Mouse (Mus musculus) cerebellum, adult 8-10 months (tissue): Measurements from ENCODE around the gene Hoxb4.

ENCODE experiments used
- DNase-seq: peaks from one replicate; pipeline ENCODE4 v3.0.0; 2022

Gene Hoxb4

DNA sequence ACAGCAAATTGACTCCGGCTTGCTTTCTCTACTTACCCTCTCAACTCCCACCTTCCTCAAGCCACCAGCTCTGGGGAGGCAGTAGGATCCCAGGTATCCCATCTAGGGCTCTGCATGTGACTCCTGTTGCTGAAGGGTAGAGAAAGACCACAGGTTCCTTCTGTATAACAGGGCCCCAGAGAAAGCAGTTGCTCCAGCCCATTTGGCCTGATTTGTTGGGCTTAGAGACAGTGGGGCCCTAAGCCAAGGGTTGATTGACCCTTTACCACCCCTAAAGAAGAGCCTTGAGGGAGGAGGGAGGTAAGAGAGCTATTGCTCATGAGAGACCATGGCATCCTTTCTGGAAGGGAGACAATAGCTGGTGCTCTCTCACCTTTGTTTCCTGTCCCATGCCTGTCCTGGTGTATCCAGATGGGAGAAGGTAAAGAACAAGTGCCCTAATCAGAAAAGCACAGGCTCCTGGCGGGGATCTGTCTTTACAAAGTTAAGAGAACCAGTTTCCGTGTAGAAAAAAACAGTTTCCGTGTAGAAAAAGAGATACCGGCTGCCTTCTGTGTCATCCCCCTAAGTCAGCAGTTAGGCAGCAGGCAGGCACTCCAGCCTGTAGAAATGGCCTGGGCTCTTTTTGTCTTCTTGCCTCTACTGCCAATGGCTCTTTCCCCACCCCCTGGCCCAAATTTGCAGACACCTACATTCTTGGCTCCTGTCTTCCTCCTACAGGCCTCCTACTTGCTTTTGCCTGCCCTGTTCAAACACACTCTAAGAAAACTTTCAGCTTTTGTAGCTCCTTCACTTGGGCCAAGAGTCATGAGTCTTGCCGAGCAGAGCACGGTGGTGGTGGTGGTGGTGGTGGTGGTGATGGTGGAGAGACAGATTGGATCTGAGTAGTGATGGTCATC is 21.1 kb downstream of the Hoxb4 start:
- no peak for DNase-seq

DNA sequence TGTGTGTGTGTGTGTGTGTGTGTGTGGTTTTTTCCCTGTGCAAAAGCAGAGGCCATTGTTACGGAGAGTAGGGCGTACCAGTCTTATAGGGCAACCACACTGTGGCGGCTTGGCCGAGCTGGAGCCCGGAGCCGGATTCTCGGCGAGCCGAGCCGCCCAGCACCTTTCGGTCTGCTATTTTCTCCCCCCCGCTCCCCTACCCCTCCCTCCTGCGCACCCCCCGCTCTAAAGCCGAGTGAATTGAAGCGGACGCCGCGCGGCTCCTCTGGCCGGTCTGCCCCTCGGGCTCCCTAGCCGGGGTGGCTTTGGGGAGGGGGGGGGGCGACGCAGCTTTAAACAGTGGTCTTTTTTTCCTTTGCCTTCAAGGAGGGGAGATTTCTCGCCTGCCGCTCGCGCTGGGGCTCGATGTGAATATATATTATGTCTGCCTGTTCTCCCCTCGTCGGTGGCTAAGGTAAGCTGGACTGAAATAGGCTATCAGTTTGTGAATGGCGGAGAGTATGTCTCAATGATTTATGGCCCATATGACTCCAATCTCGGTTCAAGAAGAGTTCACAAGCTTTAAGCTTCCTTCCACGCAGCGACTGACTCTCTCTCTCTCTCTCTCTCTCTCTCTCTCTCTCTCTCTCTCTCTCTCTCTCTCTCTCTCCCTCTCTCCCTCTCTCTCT is 22.8 kb downstream of the Hoxb4 start:
- DNase-seq = no peak

DNA sequence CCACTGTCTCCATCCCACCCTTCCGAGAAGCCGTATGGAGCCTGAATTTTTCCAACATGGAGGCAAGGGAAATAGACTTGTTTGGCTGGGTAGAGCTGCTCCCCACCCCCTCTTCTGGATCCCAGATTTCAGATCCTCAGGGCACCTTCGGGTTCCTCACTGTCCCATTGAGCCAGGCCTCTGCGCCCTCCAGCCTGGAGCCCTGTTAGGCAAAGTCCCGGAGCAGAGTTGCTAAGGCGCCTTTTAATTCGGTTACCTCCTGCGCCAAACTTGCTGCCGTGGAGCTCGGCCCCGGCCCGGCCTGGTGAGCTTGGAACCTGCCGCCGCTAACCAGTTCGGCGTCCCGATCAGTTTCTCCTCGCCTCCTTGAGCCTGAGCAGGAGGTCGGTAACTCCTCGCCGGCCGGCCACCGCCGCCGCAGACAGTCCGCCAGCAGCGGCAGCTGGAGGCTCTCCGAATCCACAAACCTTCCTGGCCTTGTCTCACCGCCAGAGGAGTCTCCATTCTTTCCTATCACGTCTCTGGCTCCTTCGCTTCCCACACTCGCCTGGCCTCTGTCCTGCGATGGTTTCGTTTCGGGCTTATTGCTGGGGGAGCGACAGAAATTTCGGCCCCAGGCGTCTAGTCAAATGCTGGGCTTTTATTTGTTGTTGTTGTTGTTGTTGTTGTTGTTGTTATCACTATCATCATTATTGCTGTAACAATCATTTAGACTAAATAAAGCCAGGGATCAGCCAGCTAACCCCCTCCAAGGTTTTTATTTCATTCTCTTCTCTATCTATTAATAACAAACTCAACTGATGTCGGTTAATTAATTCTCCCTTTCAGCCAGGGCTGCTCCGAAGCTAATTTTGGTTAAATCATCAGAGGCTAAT is 23.9 kb downstream of the Hoxb4 start:
- DNase-seq = no peak

DNA sequence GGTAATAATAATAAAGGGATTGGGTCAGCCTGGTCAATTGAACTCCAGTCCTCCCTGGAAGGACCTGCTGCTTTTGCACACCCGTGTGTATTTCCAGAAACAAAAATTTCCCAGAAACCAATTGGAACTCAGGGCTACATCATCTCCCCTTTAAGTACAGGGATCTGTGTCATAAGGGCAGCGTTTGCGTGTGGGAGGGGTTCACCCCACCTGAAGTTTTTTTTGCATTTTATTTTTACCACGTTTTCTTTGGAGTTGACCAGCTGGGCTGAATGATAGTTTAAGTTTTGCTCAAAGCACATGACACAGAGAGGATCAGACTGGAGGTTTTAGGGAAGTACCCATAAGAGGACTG is 24.5 kb downstream of the Hoxb4 start:
- DNase-seq = no peak

DNA sequence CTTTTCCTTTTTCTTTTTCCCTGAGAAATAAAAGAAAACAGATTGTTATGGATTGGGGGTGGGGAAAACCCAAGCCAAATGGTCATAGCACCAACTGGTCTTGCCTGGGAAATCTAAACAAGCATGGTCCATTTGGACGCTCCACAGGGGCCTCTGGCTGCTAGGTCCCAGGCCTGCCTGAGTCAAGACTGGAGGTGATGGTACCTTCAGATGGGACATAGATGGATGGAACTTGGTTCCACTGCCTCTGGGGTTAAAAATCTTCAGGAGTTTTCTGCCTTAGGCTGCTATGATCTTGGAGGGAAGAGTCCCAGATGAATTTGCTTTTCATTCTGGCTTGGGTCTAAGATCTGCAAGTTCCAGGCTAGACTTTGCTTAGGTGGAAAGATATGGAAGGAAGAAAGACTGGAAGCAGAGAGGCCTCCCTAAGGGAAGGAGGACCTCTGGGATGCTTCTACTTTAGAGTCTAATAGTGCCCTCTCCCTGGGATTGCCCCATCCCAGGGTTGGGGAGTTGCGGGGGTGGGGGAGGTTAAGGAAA is 25.2 kb downstream of the Hoxb4 start:
- DNase-seq = no peak

DNA sequence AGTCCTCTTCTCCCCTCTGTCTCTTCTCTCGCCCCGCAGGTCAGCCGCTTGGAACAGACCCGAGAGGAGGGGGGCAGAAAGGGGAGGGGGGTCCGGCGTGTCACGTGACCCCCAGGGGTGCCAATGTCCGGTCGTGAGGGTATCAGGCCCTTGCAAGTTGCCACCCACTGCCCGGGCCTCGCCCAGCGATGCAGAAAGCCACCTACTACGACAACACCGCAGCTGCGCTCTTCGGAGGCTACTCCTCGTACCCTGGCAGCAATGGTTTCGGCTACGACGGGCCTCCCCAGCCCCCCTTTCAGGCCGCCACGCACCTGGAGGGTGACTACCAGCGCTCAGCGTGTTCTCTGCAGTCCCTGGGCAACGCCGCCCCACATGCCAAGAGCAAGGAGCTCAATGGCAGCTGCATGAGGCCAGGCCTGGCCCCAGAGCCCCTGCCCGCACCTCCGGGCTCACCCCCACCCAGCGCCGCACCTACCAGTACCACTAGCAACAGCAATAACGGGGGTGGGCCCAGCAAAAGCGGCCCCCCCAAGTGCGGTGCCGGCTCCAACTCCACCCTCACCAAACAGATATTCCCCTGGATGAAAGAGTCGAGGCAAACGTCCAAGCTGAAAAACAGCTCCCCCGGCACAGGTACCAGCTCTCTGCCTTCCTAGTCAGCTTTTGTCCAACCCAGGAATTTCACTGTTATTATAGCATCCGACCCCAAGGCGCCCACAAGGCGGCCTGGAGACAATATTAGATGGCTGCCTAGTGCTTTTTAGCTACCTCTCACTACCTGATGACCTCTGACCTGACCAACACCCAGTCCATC is 26.2 kb downstream of the Hoxb4 start:
- DNase-seq = no peak

DNA sequence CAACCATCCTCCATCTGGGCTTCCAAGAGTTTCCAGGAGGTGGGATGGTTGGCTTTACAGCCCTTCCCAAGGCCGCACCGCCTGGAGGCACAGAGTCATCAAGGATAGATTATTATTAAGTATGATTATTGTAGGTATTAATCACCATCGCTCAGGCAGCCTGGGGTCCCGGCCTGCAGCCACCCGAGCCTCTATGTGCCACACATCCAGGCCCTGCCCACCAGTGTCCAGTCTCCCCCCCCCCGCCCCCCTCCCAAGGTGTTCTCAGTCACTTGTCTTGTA is 26.8 kb downstream of the Hoxb4 start:
- no peak for DNase-seq

DNA sequence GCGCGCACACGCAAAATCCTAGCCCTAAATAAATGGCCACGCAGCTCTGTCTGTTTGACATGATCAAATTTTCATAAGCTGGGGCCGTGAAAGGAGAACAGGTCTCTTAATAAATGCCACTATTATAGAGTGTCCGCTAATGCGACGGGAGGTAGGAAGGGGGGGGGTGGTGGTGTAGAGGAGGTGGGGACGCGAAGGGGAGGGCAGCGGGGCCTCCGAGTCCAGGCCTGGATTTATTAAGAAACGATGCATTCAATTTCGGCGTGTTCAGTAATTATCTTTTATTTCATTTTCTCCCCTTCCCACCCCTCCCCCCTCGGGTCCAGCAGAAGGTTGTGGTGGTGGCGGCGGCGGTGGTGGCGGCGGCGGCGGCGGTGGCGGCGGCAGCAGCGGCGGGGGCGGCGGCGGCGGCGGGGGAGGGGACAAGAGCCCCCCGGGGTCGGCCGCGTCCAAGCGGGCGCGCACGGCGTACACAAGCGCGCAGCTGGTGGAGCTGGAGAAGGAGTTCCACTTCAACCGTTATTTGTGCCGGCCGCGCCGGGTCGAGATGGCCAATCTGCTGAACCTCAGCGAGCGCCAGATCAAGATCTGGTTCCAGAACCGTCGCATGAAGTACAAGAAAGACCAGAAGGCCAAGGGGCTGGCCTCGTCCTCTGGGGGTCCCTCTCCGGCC is 27.3 kb downstream of the Hoxb4 start:
- DNase-seq = no peak

DNA sequence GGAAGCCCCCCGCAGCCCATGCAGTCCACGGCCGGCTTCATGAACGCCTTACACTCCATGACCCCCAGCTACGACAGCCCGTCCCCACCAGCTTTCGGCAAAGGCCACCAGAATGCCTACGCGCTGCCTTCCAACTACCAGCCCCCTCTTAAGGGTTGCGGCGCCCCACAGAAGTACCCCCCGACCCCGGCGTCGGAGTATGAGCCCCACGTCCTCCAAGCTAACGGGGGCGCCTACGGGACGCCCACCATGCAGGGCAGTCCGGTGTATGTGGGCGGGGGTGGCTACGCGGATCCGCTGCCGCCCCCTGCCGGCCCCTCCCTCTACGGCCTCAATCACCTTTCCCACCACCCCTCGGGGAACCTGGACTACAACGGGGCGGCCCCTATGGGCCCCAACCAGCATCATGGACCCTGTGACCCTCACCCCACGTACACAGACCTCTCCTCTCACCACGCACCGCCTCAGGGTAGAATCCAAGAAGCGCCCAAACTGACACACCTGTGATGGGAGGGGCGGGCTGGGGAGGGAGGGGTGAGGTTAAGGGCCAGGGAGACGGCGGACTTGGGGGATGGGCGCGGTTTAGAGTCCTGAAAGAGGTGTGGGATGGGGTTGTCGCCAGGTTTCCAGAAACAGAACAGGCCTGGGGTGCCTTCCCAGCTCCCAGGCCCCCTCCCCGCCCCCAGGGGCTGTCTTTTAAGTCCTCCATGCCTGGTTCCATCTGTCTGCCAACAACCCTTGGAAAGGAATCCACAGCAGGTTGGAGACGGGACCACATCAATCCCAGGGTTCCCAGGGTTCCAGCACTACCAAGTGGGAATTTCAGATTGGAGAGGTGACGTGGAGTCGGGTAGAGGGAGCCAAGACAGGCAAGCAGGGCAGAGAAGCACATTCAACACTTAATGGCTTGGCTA is 28.1 kb downstream of the Hoxb4 start:
- no peak for DNase-seq

DNA sequence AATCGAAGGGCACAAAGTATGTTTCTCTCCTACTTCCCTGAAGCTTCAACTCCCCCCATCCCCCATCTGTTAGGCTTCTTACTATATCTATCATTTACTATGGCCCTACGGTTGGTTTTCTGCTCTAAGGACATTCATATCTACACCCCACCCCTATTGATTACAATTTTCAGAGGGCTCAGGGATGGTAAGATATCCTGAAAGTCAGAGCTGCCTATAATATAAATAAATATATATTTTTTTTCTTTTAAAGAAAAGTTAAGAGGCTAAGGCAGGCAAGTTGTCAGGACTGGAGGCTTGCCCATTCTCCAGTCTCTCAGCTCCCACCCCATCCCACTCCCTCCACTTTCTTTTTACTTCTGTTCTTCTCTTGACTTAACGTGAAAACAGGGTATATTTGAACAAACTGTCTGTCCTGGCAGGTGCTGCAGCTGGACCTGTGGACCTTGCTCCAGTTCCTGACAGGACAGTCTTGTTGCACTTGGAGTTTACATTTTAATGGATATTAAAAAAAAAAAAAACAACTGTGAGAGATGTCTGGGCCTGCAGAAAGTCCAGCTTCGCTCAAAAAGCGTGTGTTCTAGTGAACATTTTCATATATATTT is 29.0 kb downstream of the Hoxb4 start:
- no peak for DNase-seq

DNA sequence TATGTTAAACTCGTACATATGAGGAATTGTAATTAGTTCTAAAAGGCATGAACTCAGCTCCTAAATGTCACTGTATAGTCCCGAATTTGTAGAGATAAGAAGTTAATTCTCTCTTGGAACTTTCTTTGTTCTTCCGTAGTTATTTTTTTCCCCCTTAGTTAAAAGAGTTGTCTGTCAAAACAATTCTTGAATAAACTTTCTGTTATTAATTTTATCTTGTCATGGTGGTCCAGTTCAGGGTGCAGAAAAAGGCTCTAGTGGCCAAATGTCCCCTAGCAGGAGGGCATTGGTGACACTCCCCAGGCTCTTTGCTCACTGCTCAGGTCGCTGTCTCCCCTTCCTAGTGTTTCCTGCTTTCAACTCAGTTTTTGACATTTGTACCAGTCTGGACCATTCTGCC is 29.6 kb downstream of the Hoxb4 start:
- no peak for DNase-seq

DNA sequence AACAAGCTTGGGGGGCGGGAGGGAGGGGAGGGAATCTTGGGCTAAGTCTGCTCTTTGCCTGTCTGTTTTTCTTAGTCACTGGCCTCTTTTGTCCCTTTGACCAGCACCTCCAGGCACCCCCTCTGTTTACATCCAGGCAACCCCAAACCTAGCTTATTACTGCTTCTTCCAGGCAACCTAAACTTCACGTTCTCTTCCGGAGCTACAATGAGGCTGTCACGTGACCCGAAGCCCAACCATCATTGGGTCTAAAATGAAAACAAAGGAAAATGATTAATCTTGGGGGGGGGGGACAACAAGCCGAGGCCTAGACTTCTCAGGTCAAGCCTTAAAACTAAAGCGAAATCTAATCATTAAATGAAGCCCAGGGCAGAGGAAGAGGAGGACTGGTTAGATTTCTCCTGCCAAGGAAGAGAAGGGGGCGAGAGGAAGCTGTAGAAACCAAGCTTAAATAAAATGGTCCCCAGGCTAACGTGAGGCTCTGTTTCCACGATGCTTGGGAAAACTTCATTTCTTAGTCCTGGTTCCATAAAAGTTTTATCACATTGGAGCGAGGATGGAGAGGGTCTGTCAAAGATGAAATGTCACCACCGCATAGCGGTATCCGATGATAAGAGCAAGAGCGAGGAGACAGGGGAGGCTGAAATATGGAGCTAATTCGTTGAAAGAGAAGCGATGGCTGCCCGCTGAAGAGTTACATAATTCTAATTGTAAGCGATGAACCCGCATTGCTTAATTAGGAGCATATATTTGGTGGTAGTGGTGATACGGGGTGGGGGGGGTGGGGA is 30.3 kb downstream of the Hoxb4 start:
- no peak for DNase-seq

DNA sequence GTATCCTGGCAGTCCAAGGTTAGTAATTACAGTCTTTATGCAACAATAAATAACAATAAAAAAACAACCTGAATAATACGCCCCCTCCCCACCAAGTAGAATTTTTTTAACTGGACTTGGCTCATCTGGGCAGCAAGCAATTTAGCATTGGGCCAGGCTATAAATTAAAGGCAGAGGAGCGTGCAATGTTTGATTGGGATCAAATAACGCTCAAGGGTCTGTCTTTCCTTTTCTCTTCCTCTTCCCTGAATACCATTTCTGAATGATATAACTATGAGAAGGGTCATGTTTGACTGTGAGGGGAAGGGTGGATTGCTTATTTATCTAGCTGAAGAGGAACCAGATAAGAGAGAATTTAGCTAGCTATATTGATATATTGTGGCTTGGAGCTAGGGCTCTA is 30.9 kb downstream of the Hoxb4 start:
- DNase-seq = no peak

DNA sequence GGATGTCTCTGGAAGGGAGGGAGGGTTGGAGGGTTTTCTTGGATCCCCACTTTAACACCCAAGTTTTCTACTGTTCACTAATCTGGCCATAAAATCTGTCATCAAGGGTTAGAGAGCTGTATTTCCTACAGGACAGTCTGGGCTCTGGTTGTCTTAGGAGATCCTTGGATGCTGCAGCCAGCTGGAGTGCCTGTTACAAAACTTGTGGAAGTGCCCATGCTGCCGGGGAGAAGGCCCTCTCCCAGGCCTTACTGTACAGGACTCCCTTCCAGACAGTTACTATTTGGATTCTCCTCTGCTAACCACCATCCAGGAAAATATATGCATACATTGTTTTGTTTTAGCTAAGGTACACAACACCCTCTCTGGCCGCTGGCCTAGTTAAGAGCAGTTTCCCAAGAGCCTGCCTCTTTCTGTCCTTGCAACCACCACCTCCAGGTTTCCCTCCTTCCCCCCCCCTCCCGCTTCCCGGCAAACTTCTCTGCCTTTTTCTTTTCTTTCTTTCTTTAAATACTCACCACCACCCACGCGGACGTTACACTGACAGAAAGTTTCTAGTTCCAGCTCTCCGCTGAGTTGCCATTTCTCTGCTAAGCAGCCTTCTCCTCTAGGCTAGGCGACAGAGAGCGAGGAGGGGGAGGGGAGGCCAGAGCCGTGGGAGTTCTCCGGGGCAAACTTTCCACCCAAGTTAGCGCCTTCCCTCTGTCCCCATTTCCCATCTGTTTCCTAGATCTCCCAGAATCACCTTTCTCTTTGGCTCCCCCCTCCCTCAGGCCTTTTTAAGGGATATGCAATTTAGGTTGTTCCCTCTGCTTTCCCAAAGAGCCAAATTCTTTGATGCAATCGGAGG is 31.6 kb downstream of the Hoxb4 start:
- DNase-seq = no peak

DNA sequence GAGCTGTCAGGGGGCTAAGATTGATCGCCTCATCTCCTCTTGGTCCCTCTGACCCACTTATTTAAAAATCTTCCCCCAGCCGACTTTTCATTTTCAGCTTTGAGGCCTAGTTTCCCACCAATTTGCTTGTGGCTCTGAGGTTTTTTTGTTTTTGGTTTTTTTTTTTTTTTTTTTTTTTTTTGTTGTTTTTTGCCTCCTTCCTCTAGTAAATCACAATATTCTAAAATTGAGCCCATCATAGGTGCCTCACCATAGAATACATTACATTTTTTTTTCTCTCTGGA is 32.2 kb downstream of the Hoxb4 start, which contains the start of gene Hoxb2:
TSS of gene Hoxb2 (plus strand) at position 185 of the 284 bp plus-strand sequence.
- no peak for DNase-seq

DNA sequence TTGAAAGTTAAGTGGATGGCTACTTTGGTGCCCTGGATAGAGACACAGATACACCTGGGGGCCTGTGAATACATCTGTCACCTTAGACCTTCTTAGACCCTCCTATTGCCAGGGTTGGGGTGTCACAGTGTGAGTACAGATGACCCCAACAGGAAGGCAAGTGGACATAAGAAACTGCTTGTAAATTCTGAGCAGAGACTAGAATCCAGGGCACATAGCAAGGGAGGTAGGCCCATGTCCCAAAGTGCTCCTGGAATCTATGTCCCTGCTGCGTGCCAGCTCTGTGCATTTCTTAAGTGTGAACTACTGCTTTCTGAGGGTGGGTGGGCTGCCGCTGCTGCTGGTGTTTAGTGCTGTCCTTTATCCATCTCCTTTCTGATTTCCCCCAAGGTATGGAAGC is 32.7 kb downstream of the Hoxb4 start:
- no peak for DNase-seq

DNA sequence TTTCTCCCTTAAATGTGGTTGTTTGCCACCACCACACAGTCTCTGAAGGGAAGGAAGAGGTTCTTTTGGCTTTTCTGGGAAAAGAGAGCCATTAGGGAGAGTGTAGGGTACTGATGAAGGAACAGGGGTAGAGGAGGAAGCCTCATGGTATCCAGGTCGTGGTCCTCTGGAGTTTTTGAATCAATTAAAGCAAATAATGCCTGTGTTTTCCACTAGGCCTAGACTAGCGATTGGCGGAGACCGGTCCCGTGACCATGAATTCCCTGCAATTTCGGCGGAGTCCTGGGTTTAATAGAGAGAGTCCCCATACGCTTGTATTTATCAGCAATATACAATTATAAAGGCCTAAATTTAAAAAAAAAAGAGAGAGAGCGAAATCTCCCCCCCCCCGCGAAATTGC is 33.2 kb downstream of the Hoxb4 start:
- DNase-seq = no peak

DNA sequence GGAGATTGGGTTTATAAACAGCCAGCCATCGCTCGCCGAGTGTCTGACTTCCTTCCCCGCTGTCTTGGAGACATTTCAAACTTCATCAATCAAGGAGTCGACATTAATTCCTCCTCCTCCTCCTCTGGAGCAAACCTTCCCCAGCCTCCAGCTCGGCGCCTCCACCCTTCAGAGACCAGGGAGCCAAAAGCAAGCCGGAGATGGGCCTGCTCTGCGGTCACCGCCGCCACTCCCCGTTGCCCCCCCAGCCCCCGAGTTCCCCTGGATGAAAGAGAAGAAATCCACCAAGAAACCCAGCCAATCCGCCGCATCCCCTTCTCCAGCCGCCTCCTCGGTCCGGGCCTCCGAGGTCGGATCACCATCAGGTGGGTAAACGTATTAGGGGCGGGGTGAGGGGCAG is 33.8 kb downstream of the Hoxb4 start:
- DNase-seq = no peak
